ENCODE assay signal across 21 mouse cellular contexts in genomic region chrX:142111236-142111635, GRCm38 (mm10).
A peak's percentile ranks its signal among the peaks of the same experiment; 100 is the strongest.
DNase-seq lines count a peak whose midpoint lies in the region; ATAC-seq and TF ChIP-seq lines count a peak whose summit lies in the region.
"Had no signal": no experiment of that assay in that cellular context is flagged by ENCODE, and none has a peak within 500 bp of the region (broad histone marks: within the 10 kb centered on the region; RNA-seq: fewer than 3 reads in every experiment).

No protein-coding gene starts in this region.

- WGBS in forebrain, embryonic 14.5 days: 56% methylated on average over 6 of the region's 6 CpGs
- WGBS in forebrain, embryonic 16.5 days: 54% methylated on average over 6 of the region's 6 CpGs
- WGBS in midbrain, embryonic 14.5 days: 47% methylated on average over 6 of the region's 6 CpGs
- 48% methylated on average over 6 of the region's 6 CpGs for WGBS in midbrain, embryonic 16.5 days
- 76% methylated on average over 6 of the region's 6 CpGs for WGBS in intestine, embryonic 15.5 days

- H3K9ac ChIP-seq in forebrain, embryonic 14.5 days (ENCODE audit: low read length): no peak overlapping the region
- H3K9ac ChIP-seq in forebrain, embryonic 16.5 days (replicated peaks; ENCODE audit: low read depth, low read length): no peak overlapping the region
- H3K9ac ChIP-seq in midbrain, embryonic 14.5 days (replicated peaks; ENCODE audit: low read length): no peak overlapping the region
- H3K9ac ChIP-seq in midbrain, embryonic 16.5 days (ENCODE audit: low read depth, low read length): no peak overlapping the region
- H3K9ac ChIP-seq in intestine, embryonic 15.5 days: no peak overlapping the region
- H3K9ac ChIP-seq: forebrain, embryonic 13.5 days; heart, embryonic 12.5 days; heart, embryonic 15.5 days; hindbrain, embryonic 13.5 days had no signal

- H3K27me3 ChIP-seq in forebrain, embryonic 14.5 days (replicated peaks; ENCODE audit: control insufficient read depth, insufficient read depth, low read length): no peaks in the 10 kb centered on the region
- 0 out of 2 replicates have a peak, but pooled peaks cover 2% of the 10 kb centered on the region for H3K27me3 ChIP-seq in forebrain, embryonic 16.5 days (replicated peaks; ENCODE audit: control insufficient read depth, insufficient read depth, low read length)
- peaks cover 14% of the 10 kb centered on the region; the same call in 1 of the 2 replicates for H3K27me3 ChIP-seq in midbrain, embryonic 14.5 days (ENCODE audit: control insufficient read depth, insufficient read depth, low read length)
- H3K27me3 ChIP-seq in midbrain, embryonic 16.5 days (ENCODE audit: control insufficient read depth, insufficient read depth, low read depth, low read length): peaks cover 3% of the 10 kb centered on the region
- peaks cover 4% of the 10 kb centered on the region; the same call in 1 of the 2 replicates for H3K27me3 ChIP-seq in intestine, embryonic 15.5 days (replicated peaks)
- H3K27me3 ChIP-seq: heart, embryonic 12.5 days had no signal

- no peaks in the 10 kb centered on the region for H3K4me1 ChIP-seq in forebrain, embryonic 14.5 days (ENCODE audit: control insufficient read depth, insufficient read depth, low read length)
- H3K4me1 ChIP-seq in forebrain, embryonic 16.5 days (replicated peaks; ENCODE audit: control insufficient read depth, insufficient read depth, low read length): no peaks in the 10 kb centered on the region
- no peaks in the 10 kb centered on the region for H3K4me1 ChIP-seq in midbrain, embryonic 14.5 days (ENCODE audit: control insufficient read depth, insufficient read depth, low read length)
- no peaks in the 10 kb centered on the region for H3K4me1 ChIP-seq in midbrain, embryonic 16.5 days (ENCODE audit: control insufficient read depth, insufficient read depth, low read length)
- no peaks in the 10 kb centered on the region for H3K4me1 ChIP-seq in intestine, embryonic 15.5 days (replicated peaks)
- H3K4me1 ChIP-seq: forebrain, embryonic 13.5 days; heart, embryonic 12.5 days; heart, embryonic 15.5 days; hindbrain, embryonic 10.5 days; hindbrain, embryonic 13.5 days had no signal

- ATAC-seq in forebrain, embryonic 14.5 days: no peak
- no peak for ATAC-seq in forebrain, embryonic 16.5 days
- ATAC-seq in midbrain, embryonic 14.5 days (ENCODE audit: low FRiP score, low TSS enrichment): no peak
- no peak for ATAC-seq in midbrain, embryonic 16.5 days
- ATAC-seq in intestine, embryonic 15.5 days: no peak
- ATAC-seq: CD4-positive, CD25-positive, alpha-beta regulatory T cell, adult 4 months; forebrain, embryonic 13.5 days had no signal

- no peaks in the 10 kb centered on the region for H3K9me3 ChIP-seq in forebrain, embryonic 14.5 days (replicated peaks; ENCODE audit: control insufficient read depth, low read length)
- no peaks in the 10 kb centered on the region for H3K9me3 ChIP-seq in forebrain, embryonic 16.5 days (ENCODE audit: control insufficient read depth, low read length)
- no peaks in the 10 kb centered on the region for H3K9me3 ChIP-seq in midbrain, embryonic 14.5 days (ENCODE audit: control insufficient read depth, low read length)
- H3K9me3 ChIP-seq in midbrain, embryonic 16.5 days (replicated peaks; ENCODE audit: control insufficient read depth, low read length, poor library complexity, severe bottlenecking): no peaks in the 10 kb centered on the region
- no peaks in the 10 kb centered on the region for H3K9me3 ChIP-seq in intestine, embryonic 15.5 days
- H3K9me3 ChIP-seq: forebrain, embryonic 10.5 days; forebrain, embryonic 13.5 days; heart, embryonic 12.5 days; heart, embryonic 15.5 days; hindbrain, embryonic 10.5 days; hindbrain, embryonic 13.5 days had no signal

- H3K36me3 ChIP-seq in forebrain, embryonic 14.5 days (ENCODE audit: control insufficient read depth, insufficient read depth, low read length): no peaks in the 10 kb centered on the region
- H3K36me3 ChIP-seq in forebrain, embryonic 16.5 days (ENCODE audit: control insufficient read depth, insufficient read depth): no peaks in the 10 kb centered on the region
- no peaks in the 10 kb centered on the region for H3K36me3 ChIP-seq in midbrain, embryonic 14.5 days (ENCODE audit: control insufficient read depth, insufficient read depth, low read length)
- no peaks in the 10 kb centered on the region for H3K36me3 ChIP-seq in midbrain, embryonic 16.5 days (ENCODE audit: control insufficient read depth, insufficient read depth, low read length)
- no peaks in the 10 kb centered on the region for H3K36me3 ChIP-seq in intestine, embryonic 15.5 days
- H3K36me3 ChIP-seq: forebrain, embryonic 10.5 days; heart, embryonic 12.5 days; heart, embryonic 15.5 days; hindbrain, embryonic 10.5 days; hindbrain, embryonic 13.5 days had no signal

- H3K27ac ChIP-seq in forebrain, embryonic 14.5 days (ENCODE audit: low read depth, low read length): no peak overlapping the region
- H3K27ac ChIP-seq in forebrain, embryonic 16.5 days (ENCODE audit: low read length): no peak overlapping the region
- no peak overlapping the region for H3K27ac ChIP-seq in midbrain, embryonic 14.5 days (replicated peaks; ENCODE audit: low read depth, low read length)
- H3K27ac ChIP-seq in midbrain, embryonic 16.5 days (ENCODE audit: low read length): no peak overlapping the region
- no peak overlapping the region for H3K27ac ChIP-seq in intestine, embryonic 15.5 days
- H3K27ac ChIP-seq: forebrain, embryonic 10.5 days; forebrain, embryonic 13.5 days; heart, embryonic 15.5 days; hindbrain, embryonic 10.5 days; hindbrain, embryonic 13.5 days had no signal

- DNase-seq in forebrain, embryonic 14.5 days (ENCODE audit: low spot score): peak; percentile 19
- peak; percentile 30 for DNase-seq in midbrain, embryonic 14.5 days
- DNase-seq in brain, embryonic 14.5 days (ENCODE audit: low read depth): peak; percentile 53
- DNase-seq: adrenal gland, adult 2 months; adrenal gland, postnatal 14 days; cerebellum, adult 18-20 months; cerebellum, adult 9-11 months; gastrocnemius, postnatal 25 days; heart, adult 18-20 months; heart, postnatal 10 days; heart, postnatal 36 days had no signal

- H3K4me3 ChIP-seq in forebrain, embryonic 14.5 days (ENCODE audit: low read depth, low read length): no peak overlapping the region
- no peak overlapping the region for H3K4me3 ChIP-seq in forebrain, embryonic 16.5 days (replicated peaks; ENCODE audit: low read length)
- no peak overlapping the region for H3K4me3 ChIP-seq in midbrain, embryonic 14.5 days (replicated peaks; ENCODE audit: low read depth, low read length)
- H3K4me3 ChIP-seq in midbrain, embryonic 16.5 days (ENCODE audit: low read depth, low read length): no peak overlapping the region
- H3K4me3 ChIP-seq in intestine, embryonic 15.5 days (replicated peaks): no peak overlapping the region
- H3K4me3 ChIP-seq: forebrain, embryonic 10.5 days; forebrain, embryonic 13.5 days; heart, embryonic 12.5 days; heart, embryonic 15.5 days; hindbrain, embryonic 10.5 days; hindbrain, embryonic 13.5 days had no signal

- no peak for TF ChIP-seq POLR2A in brain, embryonic 14.5 days (IDR thresholded peaks at IDR 0.05; ENCODE audit: borderline replicate concordance, extremely low read depth, insufficient read depth, insufficient read length, poor library complexity, severe bottlenecking)

- no peak for TF ChIP-seq CTCF in brain, embryonic 14.5 days (IDR thresholded peaks at IDR 0.05; ENCODE audit: borderline replicate concordance, extremely low read depth, insufficient read depth, insufficient read length)

- no peak overlapping the region for H3K4me2 ChIP-seq in forebrain, embryonic 14.5 days (ENCODE audit: low read length)
- no peak overlapping the region for H3K4me2 ChIP-seq in forebrain, embryonic 16.5 days (ENCODE audit: low read length)
- H3K4me2 ChIP-seq in midbrain, embryonic 14.5 days (ENCODE audit: low read length): no peak overlapping the region
- no peak overlapping the region for H3K4me2 ChIP-seq in midbrain, embryonic 16.5 days (ENCODE audit: low read length)
- H3K4me2 ChIP-seq in intestine, embryonic 15.5 days (replicated peaks): no peak overlapping the region
- H3K4me2 ChIP-seq: forebrain, embryonic 13.5 days; heart, embryonic 12.5 days; heart, embryonic 15.5 days; hindbrain, embryonic 13.5 days had no signal
